Mouse (Mus musculus): ENCODE data around the gene Rcan3. TPM values are rescaled to one million over a fixed set of nuclear protein-coding genes. Genes with fewer than 3 reads are reported as not detected.
A peak's percentile ranks its signal among the peaks of the same experiment; 100 is the strongest.

Gene Rcan3
- polyA plus RNA-seq (2011; ENCODE audit: insufficient read depth, insufficient read length, low read depth, missing spikeins): 15.9 and 19.7 TPM in 2 replicates

DNA sequence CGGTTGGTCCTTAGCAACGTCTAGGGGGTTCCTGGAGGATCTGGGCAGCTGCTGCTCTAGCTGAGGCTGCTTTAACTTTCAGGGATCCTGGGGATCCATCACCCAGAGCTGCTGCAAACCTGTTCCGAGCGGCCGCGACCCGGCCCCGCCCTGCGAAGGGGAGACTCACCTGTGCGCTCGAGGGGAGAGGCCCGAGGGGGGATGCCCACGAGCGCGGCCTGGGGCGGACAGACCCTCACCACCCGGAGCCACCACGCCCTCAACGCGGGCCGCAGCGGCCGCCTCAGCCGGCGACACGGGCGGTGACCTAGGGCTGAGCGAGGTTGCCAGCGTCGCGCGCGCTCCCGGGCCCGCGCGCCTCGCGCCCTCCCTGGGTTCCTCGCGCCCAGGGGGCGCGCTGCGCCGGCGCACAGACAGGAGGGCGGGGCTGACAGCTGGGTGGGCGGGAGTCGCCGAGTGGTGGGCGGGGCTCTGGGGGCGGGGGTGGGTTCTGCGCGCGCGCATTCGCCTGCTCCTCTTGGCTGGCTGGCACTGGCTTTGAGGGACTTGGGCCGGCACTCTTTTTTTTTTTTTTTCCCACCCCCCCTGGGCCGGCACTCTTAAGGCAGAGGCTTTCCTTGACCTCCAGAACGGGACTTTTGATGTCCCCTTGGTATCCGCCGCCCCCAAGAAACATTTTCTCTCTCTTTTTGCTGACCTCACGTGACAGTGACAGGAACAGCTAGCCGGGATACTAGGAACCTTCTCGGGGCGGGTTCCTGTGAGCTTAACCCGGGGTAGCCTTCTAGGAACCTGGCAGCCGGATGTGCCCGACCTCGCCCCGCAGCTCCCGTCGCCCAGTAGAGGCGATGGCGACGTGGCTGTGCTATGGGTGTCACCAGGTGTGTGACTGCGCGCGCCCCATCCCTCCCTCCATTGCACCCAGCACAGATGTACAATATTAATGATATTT, at the start of gene Rcan3:
Gene Rcan3 (minus strand): TSS at position 411 of the 952 bp plus-strand sequence.
- no peaks in the 10 kb centered on the region for H3K27me3 ChIP-seq (ENCODE audit: control insufficient read depth, insufficient read depth, low read length, poor library complexity, severe bottlenecking)
- TF ChIP-seq POLR2A (IDR thresholded peaks at IDR 0.05; ENCODE audit: insufficient read depth, low read length) (no peak), CTCF (IDR thresholded peaks at IDR 0.05; ENCODE audit: low read depth, low read length) (no peak), EP300 (IDR thresholded peaks at IDR 0.05; ENCODE audit: insufficient read depth, low read depth, low read length) (no peak)
- H3K9me3 ChIP-seq (replicated peaks; ENCODE audit: control insufficient read depth, insufficient read depth, low read length, poor library complexity, severe bottlenecking): no peaks in the 10 kb centered on the region
- no peaks in the 10 kb centered on the region for H3K36me3 ChIP-seq (ENCODE audit: control insufficient read depth, insufficient read depth, low read length, poor library complexity, severe bottlenecking)
- no peak within 1 kb of the TSS for H3K27ac ChIP-seq (ENCODE audit: insufficient read depth, low read length)
- H3K4me1 ChIP-seq (ENCODE audit: control insufficient read depth, insufficient read depth, low read length): no peaks in the 10 kb centered on the region
- H3K9ac ChIP-seq (ENCODE audit: low read depth, poor library complexity, severe bottlenecking): peak within 1 kb of the TSS; percentile 74
- H3K4me3 ChIP-seq (ENCODE audit: low read depth, low read length): peak within 1 kb of the TSS; percentile 94

DNA sequence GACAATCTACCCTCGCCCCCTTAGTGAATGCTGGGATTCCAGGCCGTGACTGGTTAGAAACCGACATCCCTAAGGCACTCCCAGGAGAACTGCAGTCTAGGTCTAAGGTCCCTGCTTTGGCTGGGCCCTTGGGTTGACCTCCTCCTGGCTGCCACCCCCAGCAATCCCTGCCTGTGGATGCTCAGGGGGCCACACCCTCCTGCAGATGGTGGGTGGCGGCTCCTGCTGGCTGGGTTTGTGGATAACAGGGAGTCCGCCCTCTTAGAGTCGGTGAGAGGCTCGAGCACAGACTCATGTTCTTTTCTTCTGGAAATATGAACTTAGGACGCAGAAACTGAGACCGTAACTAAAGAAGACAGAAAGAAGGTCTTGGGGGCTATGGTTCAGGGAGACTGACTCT, 46.7 kb upstream of the Rcan3 start:
- Histone ChIP-seq H3K9ac (ENCODE audit: low read depth, poor library complexity, severe bottlenecking) (no peak overlapping the region), H3K36me3 (ENCODE audit: control insufficient read depth, insufficient read depth, low read length, poor library complexity, severe bottlenecking) (no peaks in the 10 kb centered on the region), H3K27me3 (ENCODE audit: control insufficient read depth, insufficient read depth, low read length, poor library complexity, severe bottlenecking) (no peaks in the 10 kb centered on the region), H3K4me1 (ENCODE audit: control insufficient read depth, insufficient read depth, low read length) (no peaks in the 10 kb centered on the region), H3K27ac (ENCODE audit: insufficient read depth, low read length) (no peak overlapping the region), H3K9me3 (replicated peaks; ENCODE audit: control insufficient read depth, insufficient read depth, low read length, poor library complexity, severe bottlenecking) (no peaks in the 10 kb centered on the region), H3K4me3 (ENCODE audit: low read depth, low read length) (no peak overlapping the region)
- TF ChIP-seq CTCF (IDR thresholded peaks at IDR 0.05; ENCODE audit: low read depth, low read length) (peak; percentile 49), EP300 (IDR thresholded peaks at IDR 0.05; ENCODE audit: insufficient read depth, low read depth, low read length) (no peak)

DNA sequence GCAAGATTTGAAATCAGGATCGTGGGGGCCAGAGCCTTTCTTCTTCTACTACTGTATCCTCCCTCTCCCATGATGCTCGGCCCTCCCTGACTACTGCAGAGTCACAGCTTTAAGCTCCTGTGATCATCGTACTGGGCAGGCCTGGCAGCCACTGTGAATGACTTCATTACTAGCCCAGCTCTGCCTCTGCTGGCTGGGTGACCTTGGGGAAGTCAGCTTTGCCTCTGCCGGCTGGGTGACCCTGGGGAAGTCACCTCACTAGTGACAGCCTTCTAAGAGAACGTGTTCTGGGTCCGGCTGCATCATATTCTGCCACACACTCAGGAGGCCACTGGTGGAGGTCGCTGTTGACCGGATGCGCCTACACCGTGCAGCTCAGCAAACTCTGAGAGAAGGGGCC, 44.2 kb upstream of the Rcan3 start:
- Histone ChIP-seq H3K36me3 (ENCODE audit: control insufficient read depth, insufficient read depth, low read length, poor library complexity, severe bottlenecking) (no peaks in the 10 kb centered on the region), H3K27me3 (ENCODE audit: control insufficient read depth, insufficient read depth, low read length, poor library complexity, severe bottlenecking) (no peaks in the 10 kb centered on the region), H3K9ac (ENCODE audit: low read depth, poor library complexity, severe bottlenecking) (no peak overlapping the region), H3K27ac (ENCODE audit: insufficient read depth, low read length) (no peak overlapping the region), H3K4me1 (ENCODE audit: control insufficient read depth, insufficient read depth, low read length) (no peaks in the 10 kb centered on the region), H3K9me3 (replicated peaks; ENCODE audit: control insufficient read depth, insufficient read depth, low read length, poor library complexity, severe bottlenecking) (no peaks in the 10 kb centered on the region), H3K4me3 (ENCODE audit: low read depth, low read length) (no peak overlapping the region)
- TF ChIP-seq POLR2A (IDR thresholded peaks at IDR 0.05; ENCODE audit: insufficient read depth, low read length): no peak
- TF ChIP-seq EP300 (IDR thresholded peaks at IDR 0.05; ENCODE audit: insufficient read depth, low read depth, low read length): no peak
- no peak for TF ChIP-seq CTCF (IDR thresholded peaks at IDR 0.05; ENCODE audit: low read depth, low read length)

DNA sequence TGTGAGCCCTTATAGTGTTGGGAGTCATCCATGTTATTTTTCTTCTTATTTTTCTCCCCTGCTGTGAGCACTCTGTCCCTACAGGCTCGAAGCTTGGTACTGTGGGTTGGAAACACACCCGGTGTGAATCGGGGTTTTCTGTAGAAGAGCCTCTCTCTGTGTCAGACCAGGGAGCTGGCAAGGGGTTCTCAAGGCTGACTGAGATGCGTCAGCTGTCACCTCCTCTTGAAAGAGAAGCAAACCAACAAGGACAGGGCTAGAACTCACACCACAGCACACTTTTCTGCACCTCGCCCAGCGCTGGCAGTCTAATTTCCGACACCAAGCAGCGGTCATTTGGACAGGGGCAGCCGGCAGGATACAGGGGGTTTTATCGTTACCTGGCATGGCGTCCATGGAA, 29.8 kb upstream of the Rcan3 start:
- Histone ChIP-seq H3K9ac (ENCODE audit: low read depth, poor library complexity, severe bottlenecking) (no peak overlapping the region), H3K4me1 (ENCODE audit: control insufficient read depth, insufficient read depth, low read length) (no peaks in the 10 kb centered on the region), H3K27ac (ENCODE audit: insufficient read depth, low read length) (no peak overlapping the region), H3K27me3 (ENCODE audit: control insufficient read depth, insufficient read depth, low read length, poor library complexity, severe bottlenecking) (no peaks in the 10 kb centered on the region), H3K9me3 (replicated peaks; ENCODE audit: control insufficient read depth, insufficient read depth, low read length, poor library complexity, severe bottlenecking) (peaks cover 12% of the 10 kb centered on the region), H3K36me3 (ENCODE audit: control insufficient read depth, insufficient read depth, low read length, poor library complexity, severe bottlenecking) (no peaks in the 10 kb centered on the region), H3K4me3 (ENCODE audit: low read depth, low read length) (no peak overlapping the region)
- no peak for TF ChIP-seq CTCF (IDR thresholded peaks at IDR 0.05; ENCODE audit: low read depth, low read length)
- TF ChIP-seq EP300 (IDR thresholded peaks at IDR 0.05; ENCODE audit: insufficient read depth, low read depth, low read length): no peak
- no peak for TF ChIP-seq POLR2A (IDR thresholded peaks at IDR 0.05; ENCODE audit: insufficient read depth, low read length)

DNA sequence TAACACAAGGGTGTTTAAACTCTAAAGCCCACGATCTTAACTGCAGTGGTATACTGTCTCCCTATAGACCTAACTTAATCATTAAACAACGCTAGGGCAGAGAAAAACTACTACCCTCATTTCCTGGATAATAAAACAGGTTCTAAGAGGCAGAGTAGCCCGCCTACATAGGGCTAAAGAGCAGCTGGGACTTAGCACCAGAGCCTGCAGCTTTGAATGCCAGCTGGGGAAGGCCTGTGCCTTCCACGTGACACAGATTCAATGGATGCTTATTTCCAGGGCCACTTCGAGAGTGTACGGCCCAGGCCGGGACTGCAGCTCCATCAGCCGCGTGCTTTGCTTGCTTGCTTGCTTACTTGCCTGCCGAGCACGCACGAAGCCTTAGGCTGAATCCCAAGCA, 19.9 kb upstream of the Rcan3 start:
- H3K27me3 ChIP-seq (ENCODE audit: control insufficient read depth, insufficient read depth, low read length, poor library complexity, severe bottlenecking): no peaks in the 10 kb centered on the region
- peaks cover 8% of the 10 kb centered on the region for H3K4me1 ChIP-seq (ENCODE audit: control insufficient read depth, insufficient read depth, low read length)
- H3K4me3 ChIP-seq (ENCODE audit: low read depth, low read length): no peak overlapping the region
- TF ChIP-seq EP300 (IDR thresholded peaks at IDR 0.05; ENCODE audit: insufficient read depth, low read depth, low read length) (0 out of 2 replicates have a peak, but pooled peaks have one; percentile 21), CTCF (IDR thresholded peaks at IDR 0.05; ENCODE audit: low read depth, low read length) (no peak), POLR2A (IDR thresholded peaks at IDR 0.05; ENCODE audit: insufficient read depth, low read length) (no peak)
- peaks cover 4% of the 10 kb centered on the region; the same call in 1 of the 2 replicates for H3K9me3 ChIP-seq (replicated peaks; ENCODE audit: control insufficient read depth, insufficient read depth, low read length, poor library complexity, severe bottlenecking)
- H3K9ac ChIP-seq (ENCODE audit: low read depth, poor library complexity, severe bottlenecking): no peak overlapping the region
- no peak overlapping the region for H3K27ac ChIP-seq (ENCODE audit: insufficient read depth, low read length)
- no peaks in the 10 kb centered on the region for H3K36me3 ChIP-seq (ENCODE audit: control insufficient read depth, insufficient read depth, low read length, poor library complexity, severe bottlenecking)

DNA sequence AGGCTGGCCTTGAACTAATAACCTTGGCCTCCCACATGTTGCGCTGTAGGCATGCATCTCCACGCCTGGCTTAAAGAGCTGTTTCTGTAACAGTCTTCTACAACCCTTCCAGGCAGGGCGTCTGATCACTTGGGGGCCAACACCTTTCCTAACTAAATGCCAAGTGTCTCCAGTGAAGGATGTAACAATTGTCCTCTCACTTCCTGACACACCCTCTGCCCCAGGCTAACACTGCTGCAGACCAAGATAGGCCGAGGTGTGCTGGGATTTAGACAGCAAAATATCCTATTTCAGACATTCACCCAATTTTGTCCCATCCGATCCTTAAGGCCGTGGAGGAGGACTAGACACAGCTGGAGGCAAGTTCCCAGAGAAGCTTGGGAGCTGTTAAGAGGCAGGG, 19.5 kb upstream of the Rcan3 start:
- Histone ChIP-seq H3K4me1 (ENCODE audit: control insufficient read depth, insufficient read depth, low read length) (peaks cover 8% of the 10 kb centered on the region), H3K27me3 (ENCODE audit: control insufficient read depth, insufficient read depth, low read length, poor library complexity, severe bottlenecking) (no peaks in the 10 kb centered on the region), H3K27ac (ENCODE audit: insufficient read depth, low read length) (0 out of 2 replicates have a peak overlapping the region, but pooled peaks have one; percentile 19), H3K36me3 (ENCODE audit: control insufficient read depth, insufficient read depth, low read length, poor library complexity, severe bottlenecking) (no peaks in the 10 kb centered on the region), H3K4me3 (ENCODE audit: low read depth, low read length) (no peak overlapping the region), H3K9me3 (replicated peaks; ENCODE audit: control insufficient read depth, insufficient read depth, low read length, poor library complexity, severe bottlenecking) (peaks cover 4% of the 10 kb centered on the region; the same call in 1 of the 2 replicates), H3K9ac (ENCODE audit: low read depth, poor library complexity, severe bottlenecking) (no peak overlapping the region)
- TF ChIP-seq EP300 (IDR thresholded peaks at IDR 0.05; ENCODE audit: insufficient read depth, low read depth, low read length) (peak; percentile 91), CTCF (IDR thresholded peaks at IDR 0.05; ENCODE audit: low read depth, low read length) (no peak)
